Mouse (Mus musculus) brain, embryonic 14.5 days (tissue): Measurements from ENCODE around the gene Mamdc4. TPM values are rescaled to one million over a fixed set of nuclear protein-coding genes. Genes with fewer than 3 reads are reported as not detected.

Experiments
- DNase-seq: peaks from one replicate; pipeline ENCODE4 v3.0.0-alpha.2; 2011; ENCODE audit warnings: low read depth
- CTCF ChIP-seq: fragments of 200-500 bp; IDR thresholded peaks from 2 replicates; pipeline ENCODE4 v1.5.1; 2012; ENCODE audit warnings: inconsistent platforms, mild to moderate bottlenecking, moderate library complexity, borderline replicate concordance; ENCODE audit not compliant: insufficient read depth, insufficient read length; ENCODE audit errors: extremely low read depth
- POLR2A ChIP-seq: fragments of 200-500 bp; IDR thresholded peaks from 2 replicates; pipeline ENCODE4 v1.6.1; 2012; ENCODE audit warnings: mild to moderate bottlenecking, inconsistent platforms, borderline replicate concordance; ENCODE audit not compliant: poor library complexity, insufficient read depth, insufficient read length, severe bottlenecking; ENCODE audit errors: extremely low read depth
- polyA plus RNA-seq: library from polyadenylated mRNA; depleted of rRNA; stranded (reverse); fragments of >200 nt; gene quantifications from 2 replicates; pipeline ENCODE4 v1.2.3, GENCODE M21; 2012; rRNA removed

Gene Mamdc4
- polyA plus RNA-seq, 1 experiment, result 5.0 TPM

GRCm38 (mm10) chr2:25534178-25534865 lies 40.3 kb downstream of the Mamdc4 start:
- no peak for DNase-seq

DNA sequence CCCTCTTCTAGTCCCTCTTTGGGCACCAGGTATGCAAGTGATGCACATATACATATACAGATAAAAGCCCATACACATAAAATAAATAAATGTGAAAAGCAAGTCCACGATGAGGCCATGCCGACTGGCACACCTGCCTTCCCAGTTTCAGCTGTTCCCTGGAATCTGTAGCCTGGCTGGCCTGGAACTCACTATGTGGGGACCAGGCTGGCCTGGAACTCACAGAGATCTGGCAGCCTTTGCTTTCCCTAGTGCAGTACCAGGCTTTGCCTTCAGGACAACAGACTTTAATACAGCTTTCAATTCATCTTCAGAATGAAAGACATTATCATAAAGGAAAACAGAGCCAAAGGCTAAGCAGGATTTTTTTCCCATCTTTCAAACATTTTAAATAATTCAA lies 40.9 kb downstream of the Mamdc4 start:
- DNase-seq, result no peak
- TF ChIP-seq CTCF (no peak), POLR2A (no peak)

More at GRCm38 (mm10) chr2:25534178-25534865, 40.3 kb downstream of the Mamdc4 start:
- TF ChIP-seq POLR2A, result no peak
- TF ChIP-seq CTCF, result no peak

DNA sequence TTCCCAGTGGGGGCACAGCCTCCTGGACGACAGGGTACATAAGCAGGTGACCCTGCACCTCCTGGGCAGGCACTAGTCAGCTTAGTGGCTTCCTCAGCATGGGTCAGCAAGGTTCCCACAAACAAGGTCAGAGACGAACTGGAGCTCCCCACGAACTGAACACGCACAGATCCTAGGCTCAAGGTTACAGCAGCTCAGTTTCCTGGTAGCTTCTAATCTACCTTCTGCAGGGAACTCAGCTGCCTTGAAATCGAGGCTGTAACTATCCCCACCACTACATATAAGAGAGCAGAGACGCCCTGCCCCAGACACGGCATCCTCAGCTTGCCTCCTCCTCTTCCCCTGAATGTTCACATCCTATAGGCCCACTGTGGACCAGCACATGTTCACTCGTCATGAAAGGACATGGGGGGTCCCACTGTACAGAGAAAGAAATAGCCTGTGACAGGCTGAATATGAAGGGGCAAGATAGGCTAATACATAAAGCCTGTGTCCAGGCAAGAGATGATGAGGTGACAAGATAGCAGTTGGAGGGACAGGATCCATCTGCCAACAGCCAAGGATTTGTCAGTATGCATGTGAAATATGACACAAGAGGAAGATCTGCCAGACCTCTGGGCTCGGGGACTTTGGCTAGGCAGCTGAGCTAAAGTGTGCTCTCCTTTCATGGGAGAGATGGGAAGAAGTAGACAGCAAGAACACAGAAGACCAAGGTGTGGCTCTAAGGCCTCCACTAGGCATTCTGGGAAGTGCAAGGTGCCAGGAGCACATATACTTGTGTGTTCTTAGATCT lies 47.9 kb downstream of the Mamdc4 start:
- no peak for DNase-seq
- TF ChIP-seq POLR2A, result no peak
- TF ChIP-seq CTCF, result no peak

Other genes with a start within 250 kb of the Mamdc4 start
- 22.5 and 37.0 TPM in 2 replicates for gene Man1b1, start 242.5 kb downstream of the Mamdc4 start, polyA plus RNA-seq
- gene Dpp7, start 218.5 kb downstream of the Mamdc4 start, polyA plus RNA-seq, result 35.3 and 57.1 TPM in 2 replicates
- 2.4 TPM in 2 replicates for gene Uap1l1, start 209.2 kb downstream of the Mamdc4 start, polyA plus RNA-seq
- gene Sapcd2, start 202.5 kb downstream of the Mamdc4 start, polyA plus RNA-seq, result 20.1 and 48.8 TPM in 2 replicates
- gene Entpd2, start 179.0 kb downstream of the Mamdc4 start, polyA plus RNA-seq, result 2.2 and 2.3 TPM in 2 replicates
- 621 and 644 TPM in 2 replicates for gene Npdc1, start 175.5 kb downstream of the Mamdc4 start, polyA plus RNA-seq
- gene Fut7, start 151.6 kb downstream of the Mamdc4 start, polyA plus RNA-seq, result 0.42 and 0.57 TPM in 2 replicates
- 29.8 and 60.6 TPM in 2 replicates for gene Abca2, start 146.1 kb downstream of the Mamdc4 start, polyA plus RNA-seq
- 1.1 and 1.9 TPM in 2 replicates for gene Clic3, start 118.0 kb downstream of the Mamdc4 start, polyA plus RNA-seq
- gene Paxx, start 113.8 kb downstream of the Mamdc4 start, polyA plus RNA-seq, result 109 and 142 TPM in 2 replicates
- 60.4 and 73.5 TPM in 2 replicates for gene Ptgds, start 104.8 kb downstream of the Mamdc4 start, polyA plus RNA-seq
- not detected in 2 replicates for gene Lcn12, start 80.9 kb downstream of the Mamdc4 start, polyA plus RNA-seq
- 27.8 and 61.1 TPM in 2 replicates for gene Fbxw5, start 74.1 kb downstream of the Mamdc4 start, polyA plus RNA-seq
- 1.9 and 3.6 TPM in 2 replicates for gene C8g, start 73.1 kb downstream of the Mamdc4 start, polyA plus RNA-seq
- 12.6 and 13.8 TPM in 2 replicates for gene Traf2, start 27.9 kb downstream of the Mamdc4 start, polyA plus RNA-seq
- 166 and 189 TPM in 2 replicates for gene Edf1, start 17.0 kb downstream of the Mamdc4 start, polyA plus RNA-seq
- 138 and 169 TPM in 2 replicates for gene Phpt1, start 379 bp upstream of the Mamdc4 start, polyA plus RNA-seq
- gene Ajm1, start 6.9 kb upstream of the Mamdc4 start, polyA plus RNA-seq, result 24.5 and 30.3 TPM in 2 replicates
- 86.1 and 87.9 TPM in 2 replicates for gene Rabl6, start 33.7 kb upstream of the Mamdc4 start, polyA plus RNA-seq
- 0.03 and 0.07 TPM in 2 replicates for gene Ccdc183, start 42.8 kb upstream of the Mamdc4 start, polyA plus RNA-seq
- gene Tmem141, start 47.2 kb upstream of the Mamdc4 start, polyA plus RNA-seq, result 31.7 and 34.8 TPM in 2 replicates
- gene Fcna, start 53.2 kb upstream of the Mamdc4 start, polyA plus RNA-seq, result 0.92 and 0.97 TPM in 2 replicates
- gene Lcn8, start 78.3 kb upstream of the Mamdc4 start, polyA plus RNA-seq, result 0.24 TPM in 1 of 2 replicates, not detected in the other
- gene Lcn5, start 83.1 kb upstream of the Mamdc4 start, polyA plus RNA-seq, result not detected in 2 replicates
- gene Lcn6, start 101.9 kb upstream of the Mamdc4 start, polyA plus RNA-seq, result not detected in 2 replicates
- not detected in 2 replicates for gene Lcn10, start 107.9 kb upstream of the Mamdc4 start, polyA plus RNA-seq
- not detected in 2 replicates for gene Obp2a, start 125.2 kb upstream of the Mamdc4 start, polyA plus RNA-seq
- gene Bmyc, start 131.9 kb upstream of the Mamdc4 start, polyA plus RNA-seq, result 64.5 and 74.8 TPM in 2 replicates
- gene Obp2b, start 162.2 kb upstream of the Mamdc4 start, polyA plus RNA-seq, result not detected in 2 replicates
- gene Lcn3, start 190.7 kb upstream of the Mamdc4 start, polyA plus RNA-seq, result not detected in 2 replicates
- not detected in 2 replicates for gene Lcn11, start 202.2 kb upstream of the Mamdc4 start, polyA plus RNA-seq
- not detected in 2 replicates for gene Gm13539, start 207.4 kb upstream of the Mamdc4 start, polyA plus RNA-seq
- gene Glt6d1, start 241.0 kb upstream of the Mamdc4 start, polyA plus RNA-seq, result not detected in 2 replicates
- gene Lcn9, start 248.3 kb upstream of the Mamdc4 start, polyA plus RNA-seq, result not detected in 2 replicates